Mouse (Mus musculus) testis, adult 2 months (tissue): Measurements from ENCODE around the gene Celf5.

Source experiments
- CTCF ChIP-seq: fragments of 200-500 bp; IDR thresholded peaks from 2 replicates; pipeline ENCODE4 v1.5.1; 2012; ENCODE audit warnings: low read depth, mild to moderate bottlenecking, inconsistent platforms, low read length, moderate library complexity; ENCODE audit not compliant: control insufficient read depth, insufficient read depth, insufficient replicate concordance
- POLR2A ChIP-seq: fragments of 200-500 bp; IDR thresholded peaks from 2 replicates; pipeline ENCODE4 v1.6.1; 2012; ENCODE audit warnings: low read depth, mild to moderate bottlenecking, inconsistent platforms, low read length, moderate library complexity; ENCODE audit not compliant: control insufficient read depth

DNA sequence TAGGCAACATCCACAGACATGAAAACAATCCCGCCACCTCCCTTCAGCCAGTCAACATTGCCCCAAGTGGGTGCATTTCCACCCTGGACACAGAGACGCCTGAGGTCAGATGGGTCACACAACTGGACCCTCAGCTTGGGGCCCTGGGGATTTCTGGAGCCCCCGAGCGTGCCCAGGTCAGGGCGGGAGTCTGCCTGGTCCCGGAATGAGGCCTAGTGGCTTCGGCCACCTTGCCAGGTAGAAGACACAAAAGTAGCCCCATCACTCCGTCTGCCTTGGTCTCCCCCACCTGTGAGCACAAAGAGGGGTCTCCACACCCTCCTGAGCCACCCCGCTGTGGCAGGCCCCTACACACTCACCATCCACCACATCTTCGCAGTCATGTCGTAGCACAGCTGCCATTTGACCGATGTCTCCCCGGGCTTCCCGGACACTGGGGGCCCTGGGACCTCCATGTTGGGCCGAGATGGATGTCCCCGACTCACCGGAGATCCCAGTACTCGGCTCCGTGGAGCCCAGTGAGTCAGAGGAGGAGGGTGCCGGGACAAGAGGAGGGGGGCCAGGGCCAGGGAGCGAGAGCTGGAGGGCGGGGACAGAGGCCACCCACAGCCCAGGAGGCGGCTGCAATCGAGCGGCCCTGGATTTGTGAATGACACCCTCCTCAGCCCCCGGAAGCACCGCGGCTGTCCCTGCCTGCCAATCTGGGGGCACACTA, 27.2 kb downstream of the Celf5 start, which contains the start of gene Nfic:
- TF ChIP-seq CTCF (no peak), POLR2A (no peak)
